Mouse (Mus musculus) pancreas, adult 10 weeks (tissue): Measurements from ENCODE around the gene Olfr150. TPM values are rescaled to one million over a fixed set of nuclear protein-coding genes. Genes with fewer than 3 reads are reported as not detected.

Experiments
- polyA plus RNA-seq: library from polyadenylated mRNA; stranded (reverse); fragments of 350-450 nt; fragmentation: Illumina TruSeq; extraction: RNeasy Lipid Tissue Mini Kit (QIAGEN cat#74804); gene quantifications from one replicate; pipeline ENCODE4 v1.2.3, GENCODE M21; 2015; ENCODE audit warnings: low read depth, low replicate concordance; ENCODE audit not compliant: insufficient read depth

Olfr150 gene
- polyA plus RNA-seq, result not detected

DNA sequence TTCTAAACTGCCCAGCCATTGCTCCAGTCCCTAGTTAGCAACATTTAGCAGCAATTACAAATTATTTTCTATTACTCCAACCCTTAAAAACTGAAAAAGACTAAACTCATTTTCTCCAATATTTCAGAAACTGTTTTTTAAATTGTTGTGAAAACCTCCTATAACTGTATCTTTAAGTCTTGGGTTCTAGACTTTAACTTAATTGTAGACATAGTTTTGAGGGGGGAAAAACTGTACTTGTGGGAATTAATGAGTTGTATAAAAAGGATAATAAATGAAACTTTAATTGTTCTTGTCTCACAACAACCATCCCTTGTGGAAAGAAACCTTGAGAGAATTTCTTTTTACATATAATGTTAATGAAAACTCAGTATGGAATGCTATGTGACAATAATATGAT, at the start of gene Olfr150:
Olfr150 (plus strand) TSS at position 301 of the 400 bp plus-strand sequence.

DNA sequence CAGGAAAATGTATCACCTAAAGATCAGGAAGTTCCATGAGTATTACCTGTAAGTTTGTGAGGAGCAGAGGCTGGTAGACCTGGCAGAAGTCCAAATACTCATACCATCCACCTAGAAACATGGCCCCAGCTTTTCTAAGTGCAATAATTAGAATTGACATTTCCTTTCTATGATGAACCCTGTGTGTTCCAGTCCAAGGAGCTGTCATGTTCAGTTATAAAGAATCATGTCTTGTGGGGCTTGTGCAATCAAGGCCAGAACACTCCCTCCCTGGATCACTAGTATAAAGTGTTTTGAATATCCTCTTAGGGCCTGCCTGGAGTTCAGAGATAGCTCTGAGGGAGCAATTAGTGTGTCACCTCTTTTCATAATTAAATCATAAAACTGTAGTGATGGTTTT, 23.8 kb upstream of the Olfr150 start, which contains the start of gene Olfr149:
Olfr149 (minus strand) TSS at position 101 of the 400 bp plus-strand sequence.

DNA sequence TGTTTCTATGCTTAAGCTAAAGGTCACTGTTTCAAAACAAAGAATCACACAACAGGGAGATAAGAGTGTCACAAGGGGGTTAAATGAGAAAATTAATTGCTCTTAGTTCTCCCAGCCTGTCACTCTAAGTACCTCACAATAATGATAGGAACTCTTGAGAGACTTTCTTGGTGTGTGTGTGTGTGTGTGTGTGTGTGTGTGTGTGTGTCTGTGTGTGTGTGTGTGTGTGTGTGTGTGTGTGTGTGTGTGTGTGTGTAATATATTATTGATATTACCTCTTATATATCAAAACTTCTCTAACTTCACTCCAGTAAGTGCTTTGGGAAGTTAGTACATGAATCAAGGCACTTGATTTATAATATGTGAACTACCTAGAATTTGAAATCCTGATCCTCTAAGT, 19.7 kb upstream of the Olfr150 start, which contains the start of gene Olfr965:
Olfr965 (plus strand) TSS at position 301 of the 400 bp plus-strand sequence.

DNA sequence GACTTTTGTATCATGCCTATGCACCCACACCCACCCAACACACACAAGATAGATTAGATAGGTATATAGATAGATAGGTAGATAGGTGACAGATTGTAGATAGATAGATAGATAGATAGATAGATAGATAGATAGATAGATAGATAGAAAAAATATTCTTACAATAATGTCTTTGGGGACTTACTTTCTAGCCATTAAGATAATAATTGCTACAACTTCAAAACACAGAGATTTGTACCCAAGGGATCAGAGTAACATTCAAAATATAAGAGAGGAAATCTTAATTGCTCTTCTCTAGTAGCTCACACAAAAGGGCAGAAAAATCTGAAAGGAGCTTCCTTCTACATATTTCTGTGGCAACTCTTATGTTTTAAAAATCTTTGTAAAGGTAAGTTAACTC, 15.2 kb downstream of the Olfr150 start, which contains the start of gene Olfr967:
Olfr967 (plus strand) TSS at position 301 of the 400 bp plus-strand sequence.

DNA sequence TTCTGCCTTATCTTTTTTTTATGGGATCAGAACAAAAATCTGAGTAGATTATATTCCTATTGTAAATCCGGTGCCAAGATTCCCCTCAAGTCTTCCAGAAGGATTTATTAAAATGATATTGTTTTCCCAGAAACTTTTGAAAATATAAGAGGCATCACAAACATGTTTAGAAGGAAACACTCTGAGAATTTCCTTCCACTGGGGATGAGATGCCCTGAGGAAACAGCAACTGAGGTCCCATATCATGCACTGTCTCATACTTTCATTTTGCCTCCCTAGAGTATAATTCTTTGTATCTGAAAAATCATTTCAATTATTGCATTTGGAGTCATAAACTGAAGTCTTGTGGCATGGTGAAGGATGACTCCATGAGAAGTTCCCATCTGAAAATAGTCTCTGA, 52.4 kb downstream of the Olfr150 start, which contains the start of gene Olfr968:
Olfr968 (minus strand) TSS at position 101 of the 400 bp plus-strand sequence.

Other genes with a start within 250 kb of the Olfr150 start
- gene Olfr44, start 237.0 kb upstream of the Olfr150 start, polyA plus RNA-seq, result not detected
- gene Olfr957, start 215.2 kb upstream of the Olfr150 start, polyA plus RNA-seq, result not detected
- not detected for gene Olfr958, start 176.9 kb upstream of the Olfr150 start, polyA plus RNA-seq
- gene Olfr959, start 155.4 kb upstream of the Olfr150 start, polyA plus RNA-seq, result not detected
- 2.0 TPM for gene AW551984, start 126.6 kb upstream of the Olfr150 start, polyA plus RNA-seq
- not detected for gene Olfr148, start 120.3 kb upstream of the Olfr150 start, polyA plus RNA-seq
- gene Olfr960, start 109.6 kb upstream of the Olfr150 start, polyA plus RNA-seq, result not detected
- gene Olfr961, start 85.9 kb upstream of the Olfr150 start, polyA plus RNA-seq, result not detected
- not detected for gene Olfr963, start 63.8 kb upstream of the Olfr150 start, polyA plus RNA-seq
- not detected for gene Olfr149, start 23.9 kb upstream of the Olfr150 start, polyA plus RNA-seq
- not detected for gene Olfr965, start 19.6 kb upstream of the Olfr150 start, polyA plus RNA-seq
- not detected for gene Olfr967, start 15.3 kb downstream of the Olfr150 start, polyA plus RNA-seq
- not detected for gene Olfr968, start 52.3 kb downstream of the Olfr150 start, polyA plus RNA-seq
- not detected for gene Olfr969, start 60.0 kb downstream of the Olfr150 start, polyA plus RNA-seq
- not detected for gene Olfr970, start 77.9 kb downstream of the Olfr150 start, polyA plus RNA-seq
- gene Olfr971, start 105.9 kb downstream of the Olfr150 start, polyA plus RNA-seq, result not detected
- not detected for gene Olfr972, start 135.4 kb downstream of the Olfr150 start, polyA plus RNA-seq
- not detected for gene Olfr229, start 176.4 kb downstream of the Olfr150 start, polyA plus RNA-seq
- not detected for gene Olfr974, start 206.5 kb downstream of the Olfr150 start, polyA plus RNA-seq
- gene Olfr975, start 221.1 kb downstream of the Olfr150 start, polyA plus RNA-seq, result not detected
- gene Olfr976, start 230.2 kb downstream of the Olfr150 start, polyA plus RNA-seq, result not detected